Mouse (Mus musculus) right cerebral cortex, adult 2 months (tissue): ENCODE measurements around the gene Glod4.
A peak's percentile ranks its signal among the peaks of the same experiment; 100 is the strongest.
"Not testable (repeated sequence)": the region's sequence is repeated elsewhere in the genome, so short reads cannot be mapped to it uniquely, and the experiment has no call there.

ENCODE experiments used
- DNase-seq, 2 experiments: peaks; one replicate each; pipeline ENCODE4 v3.0.0; 2021 to 2022; ENCODE audit warnings: low spot score in 2 of 2

The Glod4 gene

DNA sequence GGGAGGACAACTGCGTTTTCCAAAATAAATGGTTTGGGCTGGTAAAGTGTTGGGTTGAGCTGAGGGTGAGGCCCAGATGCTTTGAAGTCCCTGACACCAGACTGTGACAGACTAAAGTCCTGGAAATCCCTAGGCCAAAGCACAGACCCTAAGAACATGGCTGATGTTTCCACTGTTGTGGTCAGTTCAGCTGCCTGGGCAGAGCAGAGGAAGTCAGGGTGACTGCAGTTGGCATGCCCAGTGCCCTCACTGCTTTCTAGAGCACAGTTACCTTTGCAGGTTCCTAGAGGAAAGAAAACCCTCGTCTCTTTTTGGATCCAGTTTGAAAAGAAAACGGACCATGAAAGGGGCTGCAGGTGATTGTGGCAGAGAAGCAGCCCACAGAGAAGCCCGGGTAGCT, 13.9 kb upstream of the Glod4 start:
- DNase-seq = no peak

DNA sequence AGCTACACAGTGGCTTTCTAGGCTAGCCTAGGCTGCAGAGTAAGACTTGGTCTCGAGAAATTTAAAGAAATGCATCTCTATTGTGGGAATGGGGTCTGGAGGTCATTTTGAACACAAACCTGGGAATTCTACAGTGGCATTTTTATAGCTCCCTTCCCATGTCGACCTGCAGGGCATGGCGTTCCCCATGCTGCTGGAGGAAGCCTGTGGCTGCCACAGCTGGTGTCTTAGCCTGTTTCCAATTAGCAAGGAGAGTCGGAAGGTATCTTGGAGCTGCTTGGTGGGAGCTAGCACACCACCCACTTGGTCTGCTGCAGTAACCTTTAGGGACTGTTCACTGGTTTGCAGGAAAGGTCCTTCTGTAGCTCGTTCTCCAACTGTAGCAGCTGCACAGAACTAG, 12.6 kb upstream of the Glod4 start:
- no peak for DNase-seq

DNA sequence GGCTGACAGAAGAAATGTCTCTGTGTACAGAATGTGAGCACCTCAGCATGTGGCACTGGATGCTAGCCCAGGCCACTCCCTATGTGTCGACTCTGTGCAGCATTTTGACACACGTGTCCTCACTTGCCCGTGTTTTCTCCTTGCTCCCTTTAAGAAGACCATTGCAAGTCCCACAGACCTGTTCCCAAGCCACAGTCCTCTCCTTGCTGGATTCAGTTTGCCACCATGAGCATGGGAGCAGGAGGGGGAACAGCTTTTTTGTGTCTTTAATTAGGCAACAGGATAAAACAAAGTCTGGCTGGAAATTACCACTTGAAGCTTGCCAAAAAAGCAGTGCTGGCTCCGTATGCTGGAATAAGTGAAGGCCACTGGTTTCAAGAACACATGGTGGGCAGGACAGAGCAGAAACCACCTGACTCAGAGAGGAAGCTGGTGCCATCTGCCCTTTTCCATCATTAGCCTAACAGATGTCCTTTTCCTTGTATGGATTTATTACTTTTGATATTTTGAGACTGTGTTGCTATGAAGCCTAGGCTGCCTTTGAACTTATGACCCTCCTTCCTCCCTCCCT, 12.0 kb upstream of the Glod4 start:
- peak in 1 of 2 experiments; percentile 26 for DNase-seq

DNA sequence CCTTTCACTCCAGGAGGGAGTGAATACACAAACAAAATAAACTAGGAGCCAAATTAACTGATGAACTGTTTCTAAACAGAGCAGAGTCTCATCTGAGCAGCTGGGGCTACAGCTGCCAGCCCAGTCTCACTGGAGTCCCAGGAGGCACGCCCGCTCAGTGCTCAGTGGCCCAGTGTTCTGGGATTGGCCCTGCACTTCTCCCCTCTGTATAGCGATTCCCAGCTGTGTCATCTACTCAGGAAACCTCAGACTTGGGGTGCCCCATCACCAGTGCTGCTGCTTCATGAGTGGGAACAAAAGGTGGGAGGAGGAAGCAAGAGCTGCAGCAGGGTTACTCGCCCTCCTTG, 10.4 kb upstream of the Glod4 start:
- no peak for DNase-seq

DNA sequence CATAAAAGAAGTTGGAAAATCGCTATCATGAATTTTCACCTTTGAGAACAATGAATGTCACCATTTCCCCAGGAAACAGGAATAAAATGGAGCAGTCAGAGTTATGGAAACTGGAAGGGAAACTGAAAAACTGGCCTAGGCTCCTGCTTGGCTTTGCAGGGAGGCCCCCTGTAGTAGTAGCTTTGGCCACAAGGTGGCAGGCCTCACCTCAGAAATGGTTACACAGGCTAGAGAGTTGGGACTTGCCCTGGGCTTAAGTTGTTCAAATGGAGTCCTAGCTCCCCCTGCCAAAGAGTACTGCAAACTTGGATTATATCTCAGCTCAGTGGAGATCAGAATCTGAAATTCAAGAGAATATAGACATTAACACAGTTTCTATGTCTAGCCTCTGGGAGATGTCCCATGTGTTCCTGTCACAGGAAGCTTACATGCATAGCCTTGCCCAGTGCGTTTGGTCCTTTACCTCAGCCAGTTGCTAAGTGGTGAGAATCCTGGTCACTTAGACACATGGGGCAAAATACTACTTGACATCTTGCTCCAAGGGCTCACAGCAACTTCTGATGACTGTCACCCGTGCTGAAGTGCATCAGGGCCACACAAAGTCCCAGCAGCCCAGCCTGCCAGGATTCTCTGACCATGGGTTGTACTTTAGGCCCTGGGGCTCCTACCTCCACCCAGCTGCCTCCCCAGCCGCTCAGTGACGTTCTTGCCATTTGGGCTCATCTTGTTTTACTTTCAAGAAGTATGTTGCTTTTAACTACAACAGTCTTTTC, 9.8 kb upstream of the Glod4 start:
- peak; percentile 88 to 90 for DNase-seq

DNA sequence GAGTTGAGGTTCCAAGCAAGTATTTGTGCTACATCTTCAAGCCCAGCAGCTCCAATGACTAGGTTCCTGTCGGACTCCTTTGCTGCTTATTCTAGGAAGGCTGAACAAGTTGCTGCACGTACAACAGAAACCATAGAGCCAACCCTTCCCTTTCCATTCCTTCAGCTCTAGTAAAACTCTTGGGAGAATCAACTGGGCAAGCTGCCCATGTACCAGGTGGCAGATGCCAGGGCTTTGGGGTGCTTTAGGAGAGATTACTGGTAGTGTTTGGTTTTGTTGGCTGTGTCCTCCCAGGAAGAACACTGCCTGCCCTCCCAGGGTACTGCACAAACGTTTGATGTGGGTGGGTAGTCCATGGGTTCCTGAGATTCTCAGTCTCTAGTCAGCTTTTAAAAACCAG, 8.5 kb upstream of the Glod4 start:
- DNase-seq = no peak

DNA sequence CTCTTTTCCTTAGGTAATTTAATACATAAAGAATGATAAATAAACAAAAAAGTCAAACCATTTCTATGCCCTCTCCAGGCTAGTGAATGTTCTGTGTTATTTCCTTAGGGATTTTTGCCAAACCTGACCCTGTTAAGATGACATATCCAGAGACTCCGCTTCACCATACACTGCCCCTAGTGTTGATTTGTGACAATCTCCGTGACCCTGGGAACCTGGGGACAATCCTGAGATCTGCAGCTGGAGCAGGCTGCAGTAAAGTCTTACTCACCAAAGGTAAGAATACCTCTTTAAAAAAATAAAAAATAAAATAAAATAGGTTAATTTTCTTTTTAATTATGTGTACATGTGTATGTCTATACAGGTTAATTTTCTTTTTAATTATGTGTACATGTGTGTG, 3.7 kb upstream of the Glod4 start:
- no peak for DNase-seq

DNA sequence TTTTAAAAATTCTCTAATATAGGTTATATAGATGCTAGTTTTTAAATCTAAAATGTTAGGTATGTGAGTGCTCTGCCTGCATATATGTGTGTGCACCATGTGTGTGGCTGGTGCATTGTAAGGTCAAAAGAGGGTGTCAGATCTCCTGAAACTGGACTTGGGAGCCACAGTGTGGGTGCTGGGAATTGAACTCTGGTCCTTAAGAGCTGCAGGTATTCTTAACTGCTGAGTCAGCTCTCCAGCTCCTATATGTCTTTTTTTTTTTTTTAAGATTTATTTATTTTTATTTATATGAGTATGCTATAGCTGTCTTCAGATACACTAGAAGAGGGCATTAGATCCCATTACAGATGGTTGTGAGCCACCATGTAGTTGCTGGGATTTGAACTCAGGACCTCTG, 2.9 kb upstream of the Glod4 start:
- DNase-seq = no peak

DNA sequence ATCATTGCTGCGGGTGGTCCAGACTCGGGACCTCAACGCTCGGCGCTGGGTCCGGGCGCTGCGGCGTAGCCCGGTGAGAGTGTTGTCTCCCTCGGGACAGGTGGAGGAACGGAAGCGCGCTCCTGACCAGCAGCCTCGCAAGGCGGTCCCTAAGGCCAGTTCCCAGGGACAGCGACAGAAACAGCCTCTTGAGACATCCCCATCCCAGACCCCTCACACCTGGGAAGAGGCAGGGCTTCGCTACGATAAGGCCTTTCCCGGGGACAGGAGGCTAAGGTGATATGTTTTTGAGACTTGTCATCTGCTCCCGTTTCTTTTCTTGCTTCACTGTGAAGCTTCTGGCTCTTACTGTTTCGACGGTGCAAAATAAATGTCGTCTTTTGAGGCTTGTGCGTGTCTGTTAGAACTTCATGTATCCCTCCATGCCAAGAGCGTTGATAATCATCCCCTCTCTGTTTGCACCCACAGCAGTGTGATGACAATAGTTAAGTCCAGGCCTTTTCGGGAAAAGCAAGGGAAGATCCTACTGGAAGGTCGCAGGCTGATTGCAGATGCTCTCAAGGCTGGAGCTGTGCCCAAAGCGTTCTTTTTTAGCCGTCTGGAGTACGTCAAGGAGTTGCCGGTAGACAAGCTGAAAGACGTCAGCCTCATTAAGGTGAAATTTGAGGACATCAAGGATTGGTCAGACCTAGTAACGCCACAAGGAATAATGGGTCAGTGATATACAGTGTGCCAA, 454 bp upstream of the Glod4 start:
- no peak for DNase-seq

DNA sequence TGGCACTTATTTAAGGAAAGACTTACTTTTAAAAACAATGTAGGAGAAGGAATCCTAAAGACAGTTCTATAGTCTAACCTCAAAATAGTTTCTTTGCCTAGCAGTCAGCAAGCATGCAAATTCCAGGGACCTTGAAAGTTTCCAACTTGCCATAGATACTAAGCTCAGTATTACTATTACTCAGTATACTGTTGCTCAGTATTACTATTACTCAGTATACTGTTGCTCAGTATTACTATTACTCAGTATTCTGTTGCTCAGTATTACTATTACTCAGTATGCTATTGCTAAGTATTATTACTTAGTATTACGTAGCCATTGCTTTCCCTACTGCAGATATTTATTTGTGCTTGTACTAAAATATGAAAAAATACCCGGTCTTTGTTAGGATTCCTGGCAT, 3.8 kb downstream of the Glod4 start:
- DNase-seq = no peak

DNA sequence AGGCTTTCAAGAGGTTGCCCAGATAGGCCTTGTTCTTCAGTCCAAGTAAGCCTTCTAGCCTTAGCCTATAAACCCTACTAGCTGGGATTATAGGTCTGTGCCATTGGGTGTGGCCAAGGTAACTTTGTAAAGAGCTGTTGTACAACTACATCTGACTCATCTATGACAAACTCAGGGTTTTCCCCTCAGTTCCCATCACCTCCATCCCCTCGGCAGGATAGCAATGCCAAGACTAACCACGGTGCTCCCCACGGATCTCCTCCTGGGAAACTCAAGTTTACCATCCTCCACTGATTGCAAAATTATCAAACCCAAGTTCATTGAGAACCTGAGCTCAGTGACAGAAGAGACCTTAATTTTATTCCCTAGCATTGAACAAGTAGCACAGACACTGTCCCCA, 7.4 kb downstream of the Glod4 start:
- no peak for DNase-seq

DNA sequence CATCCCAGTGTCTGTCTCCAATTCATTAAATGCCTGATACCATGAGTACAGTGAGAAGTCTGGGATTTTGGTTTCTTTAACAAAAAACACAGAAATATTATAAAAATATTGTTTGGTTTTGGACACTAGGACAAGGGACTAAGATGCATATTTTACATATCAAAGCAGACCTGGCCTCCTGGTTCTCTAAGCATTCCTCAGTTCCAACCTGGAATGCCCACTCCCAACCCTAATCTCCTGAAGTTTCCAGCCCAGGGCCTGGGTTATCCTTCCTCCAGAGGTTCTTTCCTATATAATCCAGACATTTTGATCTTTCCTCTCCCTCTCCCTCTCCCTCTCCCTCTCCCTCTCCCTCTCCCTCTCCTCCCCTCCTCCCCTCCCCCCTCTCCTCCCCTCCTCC, 18.5 kb downstream of the Glod4 start:
- no peak for DNase-seq

DNA sequence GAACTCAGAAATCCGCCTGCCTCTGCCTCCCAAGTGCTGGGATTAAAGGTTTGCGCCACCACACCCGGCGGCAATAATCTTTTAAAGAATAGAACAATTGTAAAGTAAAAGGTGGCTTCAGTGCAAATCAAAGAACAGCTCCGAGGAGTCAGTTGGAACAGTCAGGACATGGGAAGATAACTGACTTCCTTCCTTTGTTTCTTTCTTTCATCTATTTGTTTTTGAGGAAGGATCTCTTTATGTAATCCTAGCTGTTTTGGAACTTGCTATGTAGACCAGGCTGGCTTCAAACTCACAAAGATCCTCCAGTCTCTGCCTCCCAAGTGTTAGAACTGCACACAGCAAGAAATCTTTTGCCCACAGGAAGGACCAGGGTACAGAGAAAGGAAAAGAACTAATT, 18.9 kb downstream of the Glod4 start:
- no peak for DNase-seq

DNA sequence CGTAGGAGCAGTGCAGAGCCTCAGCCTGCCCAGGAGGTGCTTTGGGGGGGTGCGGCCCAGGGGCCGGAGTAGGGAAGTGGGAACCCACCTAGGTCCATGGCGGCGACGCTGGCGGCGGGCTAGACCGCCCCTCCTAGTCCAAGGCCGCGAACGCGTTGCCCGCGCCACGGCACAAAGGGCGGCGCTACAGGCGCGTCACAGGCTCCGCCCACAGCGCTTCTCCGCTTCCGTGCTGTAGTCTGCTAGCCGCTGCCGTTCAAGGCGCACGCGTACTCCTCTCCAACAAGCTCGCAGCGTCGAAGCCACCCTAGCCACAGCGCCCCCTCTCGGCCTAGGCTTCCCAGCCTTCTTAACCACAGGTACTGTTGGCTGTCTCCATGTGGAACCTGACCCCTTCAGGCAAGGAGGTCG, 26.1 kb downstream of the Glod4 start, which contains the start of the genes Dbil5 and Gemin4:
Gene Dbil5, plus strand, starts transcription at position 219 of the 411 bp plus-strand sequence.
Gene Gemin4, minus strand, starts transcription at position 275 of the 411 bp plus-strand sequence.
- peak; percentile 97 to 98 for DNase-seq

DNA sequence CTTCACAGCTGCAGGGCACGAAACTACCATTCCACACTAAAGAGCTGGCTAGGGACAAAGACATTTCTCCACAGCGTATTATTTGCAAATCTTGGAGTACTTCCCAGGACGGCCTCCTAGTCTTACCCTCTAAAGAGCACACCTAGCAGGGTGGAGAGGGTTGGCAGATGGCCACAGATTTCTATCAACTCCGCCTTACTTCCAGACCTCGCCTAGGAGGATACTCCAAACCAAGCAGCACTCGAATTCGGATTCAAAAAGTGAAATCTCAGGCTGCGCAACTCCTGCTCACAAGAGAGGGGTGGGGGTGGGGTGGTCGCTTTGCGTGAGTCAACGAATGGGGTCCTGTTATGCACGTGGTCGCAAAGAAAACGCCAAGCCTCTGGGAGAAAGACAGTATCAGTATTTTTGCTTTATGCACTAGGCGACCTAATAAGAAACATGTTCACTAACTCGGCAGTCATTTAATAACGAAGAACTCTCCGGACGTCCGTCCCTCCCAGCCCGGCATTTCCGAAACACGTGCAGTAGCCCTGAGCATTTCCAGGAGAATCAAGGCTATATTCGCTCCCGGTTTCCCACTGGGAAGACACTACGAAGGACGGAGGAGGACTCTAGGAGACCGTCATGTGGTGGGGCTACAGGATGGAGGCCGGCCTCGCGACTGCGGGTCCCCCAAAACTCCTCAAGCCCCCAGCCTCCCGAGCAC, 26.7 kb downstream of the Glod4 start:
- DNase-seq = no peak

DNA sequence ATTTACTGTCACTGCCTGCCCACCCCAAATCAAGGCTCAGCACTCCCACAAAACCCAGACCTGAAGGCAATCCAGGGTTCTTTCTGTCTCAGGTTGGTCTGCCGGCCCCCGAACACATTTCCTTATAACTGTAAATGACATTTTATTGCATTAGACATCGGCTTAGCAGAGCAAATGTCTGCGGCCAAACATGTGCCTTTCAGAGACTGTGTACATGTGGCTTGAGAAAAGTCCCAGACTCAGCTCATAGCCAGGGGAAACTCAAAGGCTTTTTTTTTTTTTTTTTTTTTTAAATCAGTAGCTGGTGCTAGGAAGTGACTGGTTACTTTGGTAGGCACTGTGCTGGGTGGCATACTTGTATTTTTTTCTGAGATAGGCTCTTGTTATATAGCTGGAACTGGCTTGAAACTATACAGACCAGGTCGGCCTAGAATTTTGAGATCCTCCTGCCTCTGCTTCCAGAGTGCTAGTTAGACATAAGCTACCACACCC, 27.4 kb downstream of the Glod4 start:
- no peak for DNase-seq

DNA sequence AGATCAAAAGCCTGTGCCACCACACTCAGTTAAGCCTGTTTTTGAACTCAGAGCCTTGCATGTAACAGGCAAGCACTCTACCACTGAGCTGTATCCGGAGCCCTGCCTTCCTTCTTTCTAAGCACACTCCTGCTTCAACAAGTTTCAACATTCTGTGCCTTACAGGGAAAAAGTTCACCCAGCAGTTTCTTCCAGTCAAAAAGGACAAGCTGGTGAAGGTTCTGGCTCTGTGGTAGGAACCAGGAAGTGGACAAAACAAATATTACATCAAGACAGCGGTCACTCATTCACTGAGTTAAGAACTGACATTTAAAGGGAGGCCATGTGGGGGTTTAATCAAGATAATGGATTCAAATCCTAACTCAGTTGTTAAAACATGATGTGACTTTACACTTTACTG, 28.5 kb downstream of the Glod4 start:
- no peak for DNase-seq

DNA sequence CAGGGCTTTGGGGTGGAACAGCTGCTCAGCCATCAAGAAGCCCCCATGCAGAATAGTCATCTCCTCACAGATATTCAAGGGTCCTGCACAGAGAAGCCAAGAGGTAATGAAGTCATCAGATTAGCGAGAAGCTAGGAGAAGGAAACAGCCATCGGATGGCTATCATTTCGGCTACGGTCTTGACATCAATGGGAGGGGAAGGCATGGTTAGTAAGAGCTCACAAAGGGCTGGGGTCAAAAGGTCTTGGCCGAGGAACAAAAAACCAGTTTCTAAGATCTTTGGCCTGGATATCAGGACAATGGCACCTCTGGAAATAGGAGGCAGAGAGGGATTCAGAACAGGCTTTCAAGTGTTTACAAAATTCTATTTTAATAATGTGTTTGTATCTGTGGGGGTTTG, 29.7 kb downstream of the Glod4 start:
- DNase-seq = no peak

DNA sequence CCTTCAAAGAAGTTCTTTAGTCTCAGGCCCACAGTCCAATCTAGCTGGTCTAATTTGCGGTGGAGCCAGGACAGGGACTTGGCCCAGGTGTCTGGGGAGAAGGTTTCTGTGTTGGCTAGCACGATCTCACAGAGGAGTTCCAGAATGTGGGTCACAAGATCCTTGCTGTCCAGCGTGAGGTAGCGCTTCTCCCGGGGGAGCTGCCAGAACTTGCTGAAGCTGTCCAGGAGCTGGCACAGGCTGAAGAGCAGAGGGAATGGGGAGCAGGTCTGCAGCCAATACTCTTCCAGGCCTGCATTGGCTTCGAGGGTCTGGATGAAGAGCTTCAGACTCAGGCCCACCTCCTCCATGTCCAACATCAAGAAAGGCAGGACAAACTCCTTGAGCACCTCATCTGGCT, 31.9 kb downstream of the Glod4 start:
- not testable (repeated sequence) for DNase-seq

DNA sequence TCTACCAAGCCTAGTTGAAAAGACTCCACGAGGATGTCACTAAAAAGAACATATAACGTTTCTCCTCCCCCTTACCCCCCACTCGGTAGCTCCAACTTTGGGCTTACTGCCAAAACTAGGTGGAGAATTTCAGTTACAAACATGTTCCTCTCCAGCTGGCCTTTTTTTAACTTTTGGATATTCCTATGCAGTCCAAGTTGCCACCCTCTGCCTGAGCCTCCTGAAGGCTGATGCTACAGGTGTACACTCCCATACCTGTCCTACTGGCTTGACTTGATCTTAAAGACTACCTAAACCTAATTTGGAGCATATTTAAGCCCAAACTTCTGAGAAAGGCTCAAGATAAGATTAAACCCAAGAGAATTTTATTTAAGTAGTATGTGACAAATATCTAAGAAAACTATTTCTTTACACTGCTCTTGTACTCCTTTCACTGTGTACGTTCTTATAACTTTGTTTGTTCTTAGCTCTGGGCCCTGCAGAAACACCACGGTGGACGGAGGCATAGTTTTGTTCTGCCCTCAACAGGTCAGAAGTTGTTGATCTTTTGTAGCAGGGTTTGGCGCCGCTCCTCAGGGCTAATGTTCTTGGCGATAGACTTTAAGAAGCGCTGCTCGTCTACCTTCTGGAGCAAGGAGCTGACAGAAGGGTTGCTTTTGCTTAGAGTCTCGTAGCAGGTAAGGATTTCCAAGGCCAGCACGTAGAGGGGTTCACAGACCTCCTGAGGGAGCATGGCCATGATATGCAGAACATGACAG, 33.1 kb downstream of the Glod4 start:
- DNase-seq = no peak

DNA sequence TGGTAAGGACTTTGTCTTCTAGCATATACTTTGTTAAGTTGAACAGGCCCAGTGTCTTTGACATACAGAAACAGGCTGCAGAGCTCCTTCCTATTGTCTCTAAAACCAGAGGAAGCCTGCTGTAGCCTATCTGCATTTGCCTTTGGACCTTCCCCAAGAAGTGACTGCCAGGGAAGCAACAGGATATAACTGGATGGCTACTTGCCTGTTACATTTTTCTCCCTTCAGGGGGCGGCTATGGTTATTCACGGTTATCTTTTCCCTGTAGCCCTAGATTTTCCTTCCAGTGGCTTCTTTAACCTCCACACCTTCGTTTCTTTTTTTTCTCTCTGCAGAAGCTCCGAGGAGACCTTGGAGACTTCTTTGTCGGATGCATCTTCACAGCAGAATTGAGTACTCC, 36.7 kb downstream of the Glod4 start:
- no peak for DNase-seq
